Mouse (Mus musculus): ENCODE data around the gene Nudt6.

GRCm38 (mm10) chr3:37396930-37397608 is 22.9 kb downstream of the Nudt6 start:
- TF ChIP-seq CTCF (IDR thresholded peaks at IDR 0.05; ENCODE audit: low read depth) (no peak), EP300 (optimal IDR thresholded peaks at IDR 0.05) (no peak)
